Mouse (Mus musculus) common myeloid progenitor, adult 5-6 weeks (primary cell): ENCODE measurements around the gene Sh3bgrl2. TPM values are rescaled to one million over a fixed set of nuclear protein-coding genes. Genes with fewer than 3 reads are reported as not detected.
A peak's percentile ranks its signal among the peaks of the same experiment; 100 is the strongest.

ENCODE experiments used
- ATAC-seq: replicated peaks from 2 replicates; pipeline ENCODE4 v1.8.0; 2016; ENCODE audit warnings: low read depth, mild to moderate bottlenecking, moderate TSS enrichment, inconsistent platforms; ENCODE audit not compliant: poor library complexity, severe bottlenecking
- total RNA-seq: library from RNA; stranded (forward); fragments of 200-1000, 187-1606 nt; gene quantifications from 2 replicates; pipeline ENCODE4 v1.2.3, GENCODE M21; 2017

Gene Sh3bgrl2
- total RNA-seq, 1 experiment from 2014 or later: 0.37 TPM

DNA sequence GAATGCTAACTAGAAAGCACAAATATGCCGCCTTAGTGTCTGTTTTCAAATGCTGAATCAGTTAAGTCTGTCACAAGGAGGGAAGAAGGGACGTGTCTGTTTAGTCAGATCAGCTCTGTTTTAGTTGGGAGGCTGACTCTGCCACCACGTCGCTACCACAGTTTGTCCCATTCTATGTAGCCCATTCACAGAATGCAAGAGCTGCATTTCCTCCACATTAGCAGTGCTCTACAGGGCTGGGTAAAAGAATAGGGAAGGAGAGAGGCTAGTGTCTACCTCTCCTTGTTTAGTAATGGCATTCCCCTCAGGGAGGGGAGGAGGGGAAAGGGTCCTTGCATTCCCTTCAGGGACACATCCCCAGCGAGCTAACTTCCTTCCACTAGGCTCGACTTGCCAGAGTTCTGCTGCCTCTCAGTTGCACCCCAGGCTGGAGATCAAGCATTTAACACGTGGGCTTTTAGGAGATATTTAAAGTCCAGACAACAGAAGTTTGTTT lies 68.5 kb downstream of the Sh3bgrl2 start:
- ATAC-seq: peak; percentile 36

DNA sequence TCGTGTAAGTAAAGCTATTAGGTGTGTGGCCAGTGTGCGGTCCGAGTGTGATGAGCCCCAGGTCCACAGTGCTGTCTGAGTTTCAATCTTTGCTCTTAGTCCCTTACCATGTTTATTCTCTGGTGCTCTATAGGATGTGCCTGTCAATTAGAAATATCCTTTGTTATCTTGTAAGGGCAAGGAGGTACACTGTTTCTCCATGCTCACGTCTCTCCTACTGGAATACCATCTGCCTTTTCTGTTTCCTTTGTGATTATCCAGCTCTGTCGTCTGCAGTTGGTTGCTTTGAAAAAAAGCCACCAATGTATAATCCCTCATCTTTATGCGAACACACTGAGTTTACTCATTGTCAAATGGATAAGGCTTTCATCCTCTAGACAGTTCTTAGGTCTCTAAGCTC lies 75.3 kb downstream of the Sh3bgrl2 start:
- ATAC-seq: no peak

GRCm38 (mm10) chr9:83624193-83624592 lies 76.1 kb downstream of the Sh3bgrl2 start:
- ATAC-seq: no peak

DNA sequence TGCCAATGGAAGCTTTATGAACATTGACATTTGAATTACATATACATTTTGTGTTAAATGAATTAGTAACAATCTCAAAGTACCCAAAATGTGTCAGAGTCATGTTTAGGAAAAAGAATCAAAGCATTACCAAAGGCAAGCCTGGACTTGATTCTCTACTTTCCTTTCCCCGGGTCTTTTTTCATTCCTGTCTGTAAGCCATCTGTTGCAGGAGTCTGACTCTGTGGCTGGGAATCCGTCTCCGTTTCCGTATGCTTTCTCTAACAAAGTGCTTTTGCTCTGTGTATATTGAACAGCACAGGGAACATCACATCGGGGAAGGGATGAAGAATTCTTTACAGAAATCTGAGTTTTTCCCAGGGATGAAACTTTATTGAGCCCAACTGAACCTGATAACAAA lies 77.0 kb downstream of the Sh3bgrl2 start:
- no peak for ATAC-seq

- ATAC-seq: no peak
Observed at GRCm38 (mm10) chr9:83628669-83629612, 80.8 kb downstream of the Sh3bgrl2 start.

GRCm38 (mm10) chr9:83630341-83630740 lies 82.2 kb downstream of the Sh3bgrl2 start:
- ATAC-seq: no peak

GRCm38 (mm10) chr9:83631920-83632319 lies 83.8 kb downstream of the Sh3bgrl2 start:
- ATAC-seq: no peak

- ATAC-seq: no peak
Observed at GRCm38 (mm10) chr9:83634703-83635102, 86.6 kb downstream of the Sh3bgrl2 start.

GRCm38 (mm10) chr9:83635997-83636396 lies 87.9 kb downstream of the Sh3bgrl2 start:
- ATAC-seq: no peak

DNA sequence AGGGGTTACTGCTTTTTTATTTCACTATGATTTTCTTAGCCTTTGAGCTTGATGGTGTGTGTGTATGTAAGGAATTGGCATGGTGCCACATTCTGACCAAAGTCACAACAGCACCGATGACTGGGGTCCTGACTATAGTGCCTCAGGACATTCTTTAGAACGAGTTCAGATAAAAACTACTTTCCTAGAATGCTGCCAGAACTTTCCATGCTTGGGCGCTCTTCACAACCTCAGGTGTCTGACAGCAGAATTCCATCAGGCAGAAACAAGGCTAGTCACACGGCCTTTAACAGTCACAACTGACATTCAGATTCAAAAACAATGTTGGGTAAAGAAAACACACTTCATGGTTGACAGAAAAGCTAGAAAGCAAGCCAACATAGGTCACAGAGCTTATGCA lies 95.0 kb downstream of the Sh3bgrl2 start:
- no peak for ATAC-seq

- no peak for ATAC-seq
Observed at GRCm38 (mm10) chr9:83643833-83644232, 95.7 kb downstream of the Sh3bgrl2 start.

DNA sequence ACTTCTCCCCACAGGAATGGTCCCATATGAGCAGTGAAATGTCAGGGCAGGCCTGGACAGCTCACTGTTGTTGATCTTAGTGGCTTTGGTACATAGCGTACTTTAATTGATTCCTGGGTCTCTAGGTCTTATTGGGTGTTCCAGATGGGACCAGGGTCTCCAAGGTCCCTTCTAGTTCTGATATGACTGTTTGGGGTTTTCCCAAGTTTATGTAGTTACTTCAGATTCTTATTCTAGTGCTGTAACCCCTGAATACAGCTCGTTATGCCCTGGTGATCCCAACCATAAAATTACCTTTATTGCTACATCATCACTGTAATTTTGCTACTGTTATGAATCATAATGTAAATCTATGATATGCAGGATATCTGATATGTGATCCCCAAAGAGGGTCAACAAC lies 98.1 kb downstream of the Sh3bgrl2 start:
- ATAC-seq: no peak

- ATAC-seq: no peak
Observed at GRCm38 (mm10) chr9:83646691-83647090, 98.6 kb downstream of the Sh3bgrl2 start.

GRCm38 (mm10) chr9:83647919-83648705 lies 100.0 kb downstream of the Sh3bgrl2 start:
- ATAC-seq: no peak

DNA sequence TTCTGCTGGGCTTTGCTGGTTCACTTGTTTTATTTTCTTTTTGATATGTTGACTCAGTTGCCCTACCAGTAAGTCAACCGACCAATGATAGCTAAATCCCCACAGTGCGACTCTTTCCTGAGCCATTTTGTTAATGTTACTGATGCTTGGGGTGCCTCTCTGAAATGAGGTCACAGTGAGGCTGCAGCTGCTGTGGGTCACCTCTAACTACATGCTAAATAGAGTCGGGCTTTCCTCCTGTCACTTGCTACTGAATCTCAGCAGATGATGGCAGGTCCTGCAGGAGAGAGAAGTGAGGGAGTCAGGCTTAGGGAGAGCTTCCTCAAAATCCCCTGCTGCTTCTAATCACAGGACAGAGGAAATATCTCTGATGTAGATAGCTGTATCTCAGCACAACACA lies 100.6 kb downstream of the Sh3bgrl2 start:
- ATAC-seq: no peak

GRCm38 (mm10) chr9:83652015-83652414 lies 103.9 kb downstream of the Sh3bgrl2 start:
- ATAC-seq: no peak

- peak; percentile 94 for ATAC-seq
Observed at GRCm38 (mm10) chr9:83652590-83653172, 104.6 kb downstream of the Sh3bgrl2 start.

- ATAC-seq: no peak
Observed at GRCm38 (mm10) chr9:83654601-83655000, 106.5 kb downstream of the Sh3bgrl2 start.

DNA sequence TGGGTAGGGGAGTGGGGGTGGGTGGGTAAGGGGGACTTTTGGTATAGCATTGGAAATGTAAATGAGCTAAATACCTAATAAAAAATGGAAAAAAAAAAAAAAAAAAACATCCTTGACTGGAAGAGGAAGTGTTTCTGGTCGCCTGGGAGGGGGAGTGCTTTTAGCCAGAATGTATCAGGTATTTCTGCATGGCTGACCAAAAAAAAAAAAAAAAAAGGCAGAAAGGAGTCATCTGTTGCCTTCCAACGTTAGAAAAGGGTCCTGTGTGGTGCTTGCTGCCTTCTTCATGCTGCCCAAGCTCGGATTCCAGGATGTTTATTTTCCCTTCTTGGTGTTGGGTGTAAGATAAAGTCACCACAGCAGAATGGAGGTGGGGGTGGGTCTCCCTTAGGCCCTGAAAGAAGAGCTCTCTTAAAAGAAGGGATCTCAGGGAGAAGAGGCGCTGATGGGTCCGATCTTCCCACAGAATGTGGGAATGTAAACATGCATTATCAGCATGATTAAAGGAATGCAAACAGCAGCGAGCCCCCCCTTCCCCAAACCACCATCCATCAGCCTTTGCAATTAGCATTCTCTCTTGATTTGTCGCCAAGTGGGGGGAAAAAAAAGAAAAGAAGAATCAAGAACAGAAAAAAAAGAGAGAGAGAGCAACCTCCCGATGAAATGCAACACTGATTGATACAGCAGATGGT lies 109.0 kb downstream of the Sh3bgrl2 start:
- ATAC-seq: no peak

DNA sequence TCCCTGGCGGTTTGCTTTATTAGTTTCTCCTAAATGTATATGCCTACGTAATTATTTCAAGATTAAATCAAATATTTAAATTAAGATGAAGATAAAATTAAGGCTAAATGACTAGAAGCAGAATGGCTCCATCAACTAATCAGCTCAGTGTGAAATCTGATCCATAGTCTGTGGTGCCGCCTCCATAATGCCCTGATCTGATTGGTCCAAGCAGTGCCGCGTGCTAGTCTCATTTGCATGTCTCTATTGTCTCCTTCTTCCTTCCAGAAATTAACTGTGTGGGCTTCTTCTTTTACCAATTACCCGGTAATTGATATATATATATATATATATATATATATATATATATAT lies 109.5 kb downstream of the Sh3bgrl2 start:
- ATAC-seq: no peak
